Mouse (Mus musculus): ENCODE measurements around the gene Nup107.

The Nup107 gene

GRCm38 (mm10) chr10:117777501-117778327 lies 14.8 kb downstream of the Nup107 start:
- no peak for DNase-seq (ENCODE audit: low read depth, low spot score)

GRCm38 (mm10) chr10:117777103-117777470 lies 15.4 kb downstream of the Nup107 start:
- no peak for DNase-seq (ENCODE audit: low read depth, low spot score)

- DNase-seq (ENCODE audit: low read depth, low spot score): no peak
These were observed 16.0 kb downstream of the Nup107 start for GRCm38 (mm10) chr10:117776281-117777102.

GRCm38 (mm10) chr10:117775401-117776144 lies 16.9 kb downstream of the Nup107 start:
- no peak for DNase-seq (ENCODE audit: low read depth, low spot score)

- DNase-seq (ENCODE audit: low read depth, low spot score): no peak
These were observed 17.7 kb downstream of the Nup107 start for GRCm38 (mm10) chr10:117774817-117775120.

DNA sequence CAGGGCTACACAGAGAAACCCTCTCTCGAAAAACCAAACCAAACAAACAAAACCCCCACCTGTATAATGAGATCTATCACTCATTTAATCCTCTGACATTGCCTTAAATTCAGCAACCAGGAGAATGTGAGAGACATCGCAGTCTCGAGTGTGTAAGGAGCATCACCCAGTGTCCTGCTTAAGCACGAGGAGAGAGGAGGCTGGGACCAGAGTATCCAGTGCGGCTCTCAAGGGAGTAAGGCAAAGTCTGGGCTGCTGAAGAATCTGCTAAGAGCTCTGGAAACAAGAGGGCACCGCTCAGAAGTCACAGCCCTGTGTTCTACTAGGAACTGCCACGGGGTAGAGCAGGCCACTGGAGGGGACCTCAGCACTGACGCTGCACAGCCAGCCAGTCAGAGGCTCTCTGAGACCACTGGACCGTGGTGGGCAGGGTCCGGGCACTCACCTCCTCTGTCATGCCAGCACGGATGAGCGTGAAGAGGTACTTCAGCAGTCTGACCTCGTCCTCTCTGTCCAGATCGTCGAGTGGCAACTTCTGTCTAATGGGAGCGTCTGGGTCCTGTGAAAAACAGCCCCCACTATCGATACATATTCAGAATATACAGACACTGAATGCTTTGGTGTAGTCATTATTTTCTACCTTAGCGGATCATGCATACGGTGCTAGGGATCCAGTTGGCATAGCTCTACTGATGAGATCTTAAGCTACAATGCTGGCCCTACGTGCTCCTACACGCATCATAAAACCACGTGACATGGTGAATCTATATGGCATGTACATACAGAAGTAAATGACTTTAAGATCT lies 18.3 kb downstream of the Nup107 start:
- no peak for DNase-seq (ENCODE audit: low read depth, low spot score)

DNA sequence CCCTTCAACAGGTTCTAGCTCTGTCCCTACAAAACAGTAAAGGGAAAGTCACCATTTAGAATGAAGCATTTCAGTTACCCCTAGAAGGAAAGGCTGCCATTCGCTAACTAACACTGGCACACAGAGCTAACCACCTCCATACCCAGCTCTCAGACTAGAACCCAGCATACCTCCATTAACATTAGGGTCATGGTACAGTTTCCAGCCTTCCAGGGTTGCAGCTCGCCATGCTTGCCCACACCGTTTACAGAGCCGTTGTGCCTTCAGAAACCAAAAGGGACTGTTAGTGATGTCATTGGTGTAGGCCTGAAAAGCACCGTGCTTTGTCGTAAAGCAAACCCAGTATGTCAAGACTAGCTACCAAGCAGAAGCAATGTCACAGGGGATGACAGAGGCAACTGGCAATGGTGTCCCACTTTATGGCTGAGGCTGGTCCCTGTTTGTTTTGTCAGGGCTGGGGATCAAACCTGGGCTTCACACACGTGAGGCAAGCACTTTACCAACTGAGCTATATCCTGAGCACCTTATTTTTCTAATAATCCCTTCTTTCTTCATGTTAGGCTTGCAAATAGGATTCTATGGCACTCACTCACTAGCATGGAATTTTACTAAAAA lies 19.3 kb downstream of the Nup107 start:
- DNase-seq (ENCODE audit: low read depth, low spot score): no peak

DNA sequence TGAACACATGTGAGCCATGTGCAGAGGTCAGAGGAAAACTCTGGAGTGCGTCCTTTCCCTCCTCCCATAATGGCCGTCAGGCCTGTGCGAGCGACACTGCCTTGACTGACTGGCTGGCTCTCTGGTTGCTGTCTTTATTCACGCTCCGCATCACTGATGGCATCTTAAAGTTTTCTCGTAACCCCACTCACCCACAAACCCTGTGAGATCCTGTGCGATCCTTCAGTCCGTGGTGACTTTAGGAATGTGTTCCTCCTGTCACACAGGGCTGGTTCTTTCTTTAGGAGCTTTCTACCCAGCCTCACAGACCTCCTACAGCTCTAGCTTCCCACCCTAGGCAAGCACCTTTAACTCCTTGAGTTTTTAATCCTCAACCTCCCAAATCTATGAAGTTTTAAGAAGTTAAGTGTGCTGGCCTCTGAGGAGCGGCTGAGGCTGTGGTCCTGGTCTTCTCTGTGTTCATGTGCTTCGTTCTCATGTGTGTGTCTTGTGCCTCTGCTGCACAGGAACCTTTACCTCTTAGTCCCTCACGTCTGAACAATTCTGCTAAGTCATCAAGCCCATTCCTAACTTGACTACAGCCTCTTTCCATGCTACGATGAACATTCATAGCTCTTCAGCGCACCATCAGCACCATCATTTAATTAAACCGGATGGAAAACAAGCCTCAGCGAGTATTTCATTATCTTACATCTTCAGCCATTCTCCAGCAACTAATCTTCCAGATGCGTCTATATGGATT lies 20.0 kb downstream of the Nup107 start:
- no peak for DNase-seq (ENCODE audit: low read depth, low spot score)

- no peak for DNase-seq (ENCODE audit: low read depth, low spot score)
These were observed 21.4 kb downstream of the Nup107 start for GRCm38 (mm10) chr10:117771131-117771510.

DNA sequence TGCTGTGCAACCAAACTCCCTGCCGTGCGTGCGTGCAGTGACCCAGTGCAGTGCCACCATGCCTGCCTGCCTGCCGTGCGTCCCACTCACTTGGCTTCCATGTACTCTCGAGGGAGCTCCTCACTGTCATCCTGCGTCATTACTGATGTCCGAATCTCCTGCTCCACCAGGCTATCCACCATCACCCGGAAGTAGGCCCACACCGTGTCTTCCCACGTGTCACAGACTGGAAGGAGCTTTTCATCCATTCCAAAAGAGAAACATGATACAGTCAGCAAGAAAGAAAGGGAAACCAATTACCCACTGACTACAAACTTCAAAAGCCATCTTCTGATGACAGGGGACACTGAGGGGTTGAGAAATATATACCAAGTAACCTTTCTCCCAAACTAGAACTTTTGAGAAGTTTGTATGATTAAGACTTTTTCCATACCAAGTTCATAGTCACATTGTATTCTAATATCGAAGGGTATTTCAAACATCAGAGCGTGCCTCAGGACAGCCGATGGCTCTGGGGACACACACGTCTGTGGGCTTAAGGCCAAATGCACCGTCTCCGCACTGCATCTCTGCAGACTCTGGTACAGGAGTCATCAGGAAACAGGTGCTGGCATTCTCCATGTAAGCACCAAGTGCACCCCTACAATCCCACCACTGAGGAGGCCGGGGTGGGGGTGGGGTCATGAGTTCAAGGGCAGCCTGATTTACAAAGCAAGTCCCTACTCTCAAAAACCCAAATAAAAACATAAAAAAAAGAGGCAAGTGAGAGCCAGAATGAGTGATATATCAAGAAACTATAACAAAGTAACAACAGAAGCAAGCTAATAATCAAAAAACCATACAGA lies 22.0 kb downstream of the Nup107 start:
- no peak for DNase-seq (ENCODE audit: low read depth, low spot score)

DNA sequence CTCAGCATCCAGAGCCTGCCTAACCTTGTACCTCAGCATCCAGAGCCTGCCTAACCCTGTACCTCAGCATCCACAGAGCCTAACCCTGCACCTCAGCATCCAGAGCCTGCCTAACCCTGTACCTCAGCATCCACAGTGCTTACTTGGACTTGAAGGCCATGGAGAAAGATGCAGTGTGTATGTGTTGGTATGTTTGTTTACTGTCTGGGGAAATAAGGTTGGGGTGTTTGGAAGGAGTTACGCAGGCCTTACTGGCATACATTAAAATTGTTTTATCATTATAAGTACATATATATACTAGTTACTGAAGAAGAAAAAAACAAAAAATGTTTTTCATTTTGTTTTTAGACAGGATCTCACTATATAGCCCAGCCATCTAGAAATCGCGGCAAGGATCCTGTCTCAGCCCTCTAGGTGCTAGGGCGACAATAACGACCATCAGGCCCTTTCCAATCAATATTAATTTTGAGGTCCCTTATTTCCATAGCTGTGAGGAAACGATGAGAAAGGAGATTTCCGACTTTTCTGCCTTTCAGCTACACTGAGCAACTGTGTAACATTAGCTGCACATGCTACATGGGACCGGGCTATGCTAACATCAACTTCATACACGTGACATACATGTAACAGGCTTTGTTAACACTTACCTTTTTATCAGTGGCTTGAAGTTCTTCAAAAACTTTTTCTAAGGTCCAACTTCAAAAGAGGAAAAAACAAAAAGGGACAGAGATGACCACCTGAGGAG lies 22.8 kb downstream of the Nup107 start:
- no peak for DNase-seq (ENCODE audit: low read depth, low spot score)

- DNase-seq (ENCODE audit: low read depth, low spot score): no peak
These were observed 24.4 kb downstream of the Nup107 start for GRCm38 (mm10) chr10:117768141-117768440.

DNA sequence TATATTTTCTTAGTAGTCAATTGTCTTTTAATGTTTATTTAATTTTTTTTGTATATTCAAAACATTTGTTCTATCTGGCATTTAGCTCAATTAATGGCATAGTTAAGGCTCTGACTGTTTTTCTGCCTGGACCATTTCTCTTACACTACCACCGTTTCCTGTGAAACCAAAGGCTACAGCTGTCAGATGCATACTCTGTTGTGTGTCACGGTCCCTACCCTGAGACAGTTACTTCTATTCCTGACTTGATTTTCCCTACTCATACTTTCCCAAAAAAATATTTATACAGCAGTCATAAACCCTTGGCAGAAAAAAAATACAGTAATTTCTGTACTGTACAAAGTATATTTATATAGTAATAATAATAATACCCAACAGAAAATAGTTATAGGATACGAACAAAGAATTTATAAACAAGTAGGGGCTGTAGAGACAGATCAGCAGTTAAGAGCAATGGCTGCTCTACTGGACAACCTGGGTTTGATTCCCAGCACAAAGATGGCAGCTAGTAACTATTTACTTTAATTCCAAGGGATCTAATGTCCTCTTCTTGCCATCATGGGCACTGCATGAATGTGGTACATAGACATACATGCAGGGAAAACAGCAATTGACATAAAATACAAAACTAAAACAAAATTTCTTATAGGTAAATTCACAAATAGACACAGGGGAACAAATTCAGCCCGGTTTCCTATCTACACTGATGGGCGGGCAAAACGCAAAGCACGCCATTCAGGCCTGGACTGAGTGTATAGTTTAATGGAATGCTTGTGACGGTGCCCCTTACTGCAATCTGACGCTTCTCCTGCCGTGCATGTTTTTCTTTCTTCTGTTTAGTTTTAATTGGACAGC lies 25.0 kb downstream of the Nup107 start:
- DNase-seq (ENCODE audit: low read depth, low spot score): no peak

GRCm38 (mm10) chr10:117766896-117767160 lies 25.7 kb downstream of the Nup107 start:
- no peak for DNase-seq (ENCODE audit: low read depth, low spot score)

GRCm38 (mm10) chr10:117766111-117766895 lies 26.2 kb downstream of the Nup107 start:
- no peak for DNase-seq (ENCODE audit: low read depth, low spot score)

- no peak for DNase-seq (ENCODE audit: low read depth, low spot score)
These were observed 27.2 kb downstream of the Nup107 start for GRCm38 (mm10) chr10:117765116-117765894.

- no peak for DNase-seq (ENCODE audit: low read depth, low spot score)
These were observed 27.9 kb downstream of the Nup107 start for GRCm38 (mm10) chr10:117764598-117764997.
